13 mouse cellular contexts compared by ENCODE assay signal in genomic region chr7:117108391-117108790, GRCm38 (mm10).
DNase-seq lines count a peak whose midpoint lies in the region.
"Had no signal": no experiment of that assay in that cellular context is flagged by ENCODE, and none has a peak within 500 bp of the region (broad histone marks: within the 10 kb centered on the region; RNA-seq: fewer than 3 reads in every experiment).

No protein-coding gene starts in this region.

- DNase-seq in left cerebral cortex, adult 18-20 months (ENCODE audit: low spot score in 2 of 2): peak; percentile 56 to 70
- DNase-seq in left cerebral cortex, postnatal 10 days (ENCODE audit: extremely low spot score in 1 of 2, low spot score in 2 of 2): no peak
- DNase-seq in frontal cortex, postnatal 14 days (ENCODE audit: low spot score in 2 of 2): peak; percentile 30 to 38
- DNase-seq in layer of hippocampus, adult 9-11 months: peak; percentile 74
- DNase-seq in right cerebral cortex, postnatal 36 days (ENCODE audit: low spot score in 2 of 2): peak; percentile 64 to 65
- no peak for DNase-seq in kidney, postnatal 10 days
- DNase-seq in lung, adult 18-20 months: no peak
- DNase-seq in ovary, adult 18-20 months (ENCODE audit: low spot score): no peak
- DNase-seq: cerebellum, adult 9-10 months; heart, postnatal 36 days; kidney, adult 9 months; kidney, postnatal 4 days; lung, postnatal 36 days had no signal

- intact Hi-C loops in left cerebral cortex, postnatal 10 days (cut with DNase I): loop anchor here (5.0 to 10.0 kb wide), 2 partner anchors 44 to 404 kb away; no protein-coding TSS in a partner anchor

Comparison
In these comparisons a context has a peak if more than half of its experiments do, and no peak if none do; other contexts are left out.
1. DNase-seq: peak in left cerebral cortex, adult 18-20 months (2 of 2), frontal cortex, postnatal 14 days (2 of 2), layer of hippocampus, adult 9-11 months (single experiment) and right cerebral cortex, postnatal 36 days (2 of 2); none in left cerebral cortex, postnatal 10 days (0 of 2), kidney, postnatal 10 days (single experiment), lung, adult 18-20 months (0 of 2) and ovary, adult 18-20 months (single experiment).